Mouse (Mus musculus) testis, postnatal 14 days (tissue): ENCODE data around the gene Pacsin2.
"Not testable (repeated sequence)": the region's sequence is repeated elsewhere in the genome, so short reads cannot be mapped to it uniquely, and the experiment has no call there.

ENCODE experiments used
- DNase-seq: peaks from one replicate; pipeline ENCODE4 v3.0.0; 2021; ENCODE audit warnings: low spot score

The Pacsin2 gene

GRCm38 (mm10) chr15:83368261-83368660, 96.1 kb downstream of the Pacsin2 start:
- peak; percentile 25 for DNase-seq

DNA sequence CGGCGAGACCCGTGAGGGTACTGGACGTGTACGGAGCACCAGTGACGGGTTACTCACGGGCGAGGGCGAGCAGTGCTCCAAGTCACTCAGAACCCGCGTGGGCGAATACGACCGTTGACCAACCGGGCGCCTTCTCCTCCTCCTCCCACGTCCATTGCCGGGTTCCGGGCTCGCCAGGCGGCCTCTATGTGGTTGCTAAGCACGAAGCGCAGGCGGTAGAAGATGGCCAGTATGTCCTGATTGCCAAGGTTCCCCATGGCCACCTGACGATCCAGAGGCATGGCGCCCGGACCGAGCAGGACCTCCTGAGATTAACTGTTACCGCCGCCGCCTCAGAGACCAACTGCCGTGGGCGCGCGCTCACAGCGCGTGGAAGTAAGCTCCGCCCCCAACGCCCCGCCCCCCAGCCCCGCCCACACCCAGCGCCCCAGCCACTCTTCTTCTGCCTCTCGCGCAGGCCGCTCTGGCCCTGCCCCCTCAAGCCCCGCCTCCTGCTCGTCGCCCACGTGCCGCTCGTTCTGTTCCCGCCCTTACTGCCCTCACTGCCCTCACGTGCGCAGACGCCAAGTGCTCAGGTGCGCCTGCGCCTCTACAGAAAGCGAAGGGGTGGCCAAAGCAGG, 97.4 kb downstream of the Pacsin2 start:
- DNase-seq = peak; percentile 97

- DNase-seq = no peak
These were observed 98.7 kb downstream of the Pacsin2 start for GRCm38 (mm10) chr15:83365697-83366096.

GRCm38 (mm10) chr15:83364194-83364593, 100.2 kb downstream of the Pacsin2 start:
- no peak for DNase-seq

DNA sequence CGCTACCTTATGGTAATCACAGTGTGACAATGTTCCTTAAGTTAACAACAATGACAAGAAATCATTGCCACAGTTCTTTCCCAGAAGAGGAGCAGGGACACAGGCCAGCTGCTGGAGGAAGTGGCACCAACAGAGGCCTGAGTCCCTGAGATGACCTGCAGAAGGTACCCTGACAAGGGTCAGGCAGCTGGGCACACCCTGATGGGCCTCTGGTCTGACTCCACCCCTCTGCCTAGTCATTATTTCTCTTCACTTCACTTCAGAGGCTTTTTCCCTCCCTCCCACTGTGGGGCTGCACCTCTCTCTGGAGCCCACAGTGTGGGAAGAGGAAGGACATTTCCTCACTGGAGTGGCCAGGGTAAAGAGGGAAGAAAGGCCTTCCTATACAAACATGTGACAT, 101.6 kb downstream of the Pacsin2 start:
- not testable (repeated sequence) for DNase-seq

DNA sequence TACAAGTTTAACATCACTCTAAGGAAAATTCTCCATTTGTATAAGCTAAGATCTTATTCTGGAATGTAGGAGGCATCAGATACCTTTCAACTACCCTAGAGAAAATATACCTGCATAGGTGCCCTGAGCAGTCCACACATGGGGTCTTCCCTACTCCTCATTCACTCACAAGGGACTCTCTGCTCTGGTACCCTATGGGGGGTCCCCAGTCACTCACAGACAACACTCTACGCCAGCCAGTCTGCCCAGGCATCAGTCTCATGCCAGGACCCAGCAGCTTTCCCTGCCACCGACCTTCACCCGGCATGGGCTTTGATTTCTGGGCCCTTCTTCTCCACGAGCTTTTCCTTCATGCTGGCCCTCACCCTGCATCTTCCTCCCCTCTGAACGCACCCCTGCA, 103.5 kb downstream of the Pacsin2 start:
- DNase-seq = not testable (repeated sequence)

DNA sequence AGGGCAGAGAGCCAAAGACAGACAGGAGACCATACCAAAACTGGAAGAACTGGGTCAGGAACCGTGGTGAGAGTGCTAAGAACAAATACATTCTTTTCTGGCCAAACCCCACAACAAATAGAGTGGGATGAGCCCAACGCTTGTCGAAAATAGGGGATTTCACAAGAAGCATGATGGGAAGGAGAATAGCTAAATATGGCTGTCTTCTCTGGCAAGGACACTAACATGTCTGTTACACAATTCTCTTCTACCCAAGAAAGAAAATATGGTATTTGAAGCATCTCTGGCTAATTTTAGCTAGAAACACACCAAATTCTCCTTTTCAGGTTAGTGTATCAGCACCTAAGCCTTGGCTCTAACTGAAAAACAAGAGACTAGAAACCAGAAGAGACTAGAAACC, 104.3 kb downstream of the Pacsin2 start:
- DNase-seq = no peak

GRCm38 (mm10) chr15:83358476-83358875, 105.9 kb downstream of the Pacsin2 start:
- no peak for DNase-seq

DNA sequence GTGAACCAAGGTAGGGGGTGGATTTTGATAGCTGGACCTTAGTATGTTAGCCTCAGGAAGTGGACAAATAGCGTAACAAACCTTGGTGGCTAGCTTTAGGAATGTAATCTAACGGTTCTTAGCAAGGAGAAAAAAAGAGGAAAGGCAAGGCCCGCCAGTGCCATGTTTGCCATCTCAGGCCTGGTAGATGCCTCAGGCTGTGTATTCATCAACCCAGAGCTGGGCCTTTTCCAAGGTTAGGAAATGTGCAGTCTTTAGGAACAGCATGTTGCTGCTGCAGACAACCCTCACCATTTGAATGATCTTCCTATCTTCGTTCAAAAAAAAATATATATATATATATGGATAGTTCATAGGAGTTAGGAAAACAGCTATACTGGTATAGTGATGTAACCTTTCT, 112.9 kb downstream of the Pacsin2 start:
- no peak for DNase-seq

- DNase-seq = no peak
These were observed 113.5 kb downstream of the Pacsin2 start for GRCm38 (mm10) chr15:83350859-83351258.

DNA sequence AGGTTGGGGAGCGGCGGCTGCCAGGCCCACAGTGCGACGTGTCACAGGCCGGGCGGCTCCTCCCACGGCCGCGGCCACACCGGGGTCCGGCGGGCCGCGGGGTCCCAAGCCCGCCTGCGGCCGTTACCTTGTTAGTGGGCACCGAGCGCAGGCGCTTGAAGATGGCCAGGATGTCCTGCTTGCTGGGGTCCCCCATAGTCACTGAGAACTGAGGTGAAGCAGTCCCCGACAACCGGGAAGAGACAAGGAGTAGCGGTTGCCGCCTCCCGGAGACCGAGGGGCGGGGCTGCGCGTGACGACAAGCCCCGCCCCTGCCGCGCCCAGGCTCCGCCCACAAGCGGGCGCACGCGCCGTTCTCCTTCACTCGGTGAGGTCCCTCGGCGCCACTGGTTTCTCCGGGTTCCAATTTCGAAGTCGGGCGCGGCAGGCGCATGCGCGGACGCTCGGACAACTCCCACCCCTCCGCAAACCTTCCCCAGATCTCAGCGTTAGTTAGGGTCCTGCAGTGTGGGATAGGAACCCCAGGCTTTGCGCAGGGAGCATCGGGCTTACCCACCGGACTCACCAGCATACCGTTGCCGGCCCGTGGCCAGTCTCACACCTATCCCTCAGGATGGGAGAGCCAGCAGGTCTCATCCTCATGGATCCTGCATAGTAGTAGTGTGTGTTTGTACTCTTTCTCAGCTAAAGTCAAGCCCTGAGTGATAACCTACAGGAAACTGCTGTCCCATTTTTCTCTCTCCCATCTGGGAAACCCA, 114.3 kb downstream of the Pacsin2 start, which contains the start of gene Arfgap3:
Arfgap3 (minus strand) TSS at position 294 of the 758 bp plus-strand sequence.
- DNase-seq = peak; percentile 90

DNA sequence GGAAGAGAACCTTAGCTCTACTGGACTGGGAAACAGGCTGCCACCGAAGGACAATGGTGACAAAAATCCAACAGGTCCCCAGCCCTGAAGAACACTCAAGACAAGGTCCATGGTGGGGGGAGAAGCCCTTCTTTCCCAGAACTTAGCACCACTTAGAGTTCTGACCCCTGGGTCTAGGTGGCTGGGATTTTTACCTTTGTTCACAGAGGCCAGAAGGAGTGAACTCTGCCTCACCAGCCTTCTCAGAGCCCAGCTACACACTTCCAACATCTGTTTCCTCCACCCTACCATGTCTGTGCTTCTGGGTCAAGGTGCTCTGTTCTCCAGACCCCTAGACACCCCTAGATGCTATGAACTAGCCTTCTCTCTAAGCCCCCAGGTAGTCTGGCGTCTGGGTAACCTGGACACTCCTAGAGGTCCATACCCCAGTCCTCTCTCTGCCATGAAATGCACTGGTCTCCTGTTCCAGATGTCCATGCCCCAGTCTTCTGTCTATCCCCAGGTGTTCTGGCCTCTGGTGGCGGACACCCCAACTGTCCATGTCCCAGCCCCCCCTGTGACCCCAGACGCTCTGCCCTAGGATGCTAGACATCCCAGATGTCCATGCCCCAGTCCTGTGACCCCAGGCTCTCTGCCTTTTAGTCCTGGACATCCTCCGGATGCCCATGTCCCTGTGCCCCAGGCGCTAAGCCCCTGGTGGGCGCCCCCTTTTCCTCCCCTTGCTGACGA, 115.0 kb downstream of the Pacsin2 start:
- no peak for DNase-seq

DNA sequence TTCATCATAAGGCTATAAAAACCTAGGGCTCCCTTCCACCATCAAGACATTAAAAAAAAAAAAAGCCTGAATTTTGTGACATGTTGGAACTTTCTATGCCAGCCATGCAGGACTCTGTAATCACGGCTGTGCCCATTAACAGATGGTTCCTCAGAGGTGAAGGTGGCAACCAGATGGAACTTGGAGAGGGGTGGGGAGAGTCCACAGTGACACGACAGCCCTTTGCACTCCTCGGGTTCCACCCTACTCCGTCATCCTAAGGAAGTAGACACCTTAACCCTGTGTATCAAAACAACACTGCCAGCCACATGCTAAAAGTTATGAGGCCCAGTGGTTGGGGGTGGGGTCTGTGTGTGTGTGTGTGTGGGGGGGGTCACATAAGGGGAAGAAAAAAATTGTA, 115.7 kb downstream of the Pacsin2 start:
- DNase-seq = no peak

- DNase-seq = no peak
These were observed 118.4 kb downstream of the Pacsin2 start for GRCm38 (mm10) chr15:83345898-83346529.

GRCm38 (mm10) chr15:83344956-83345355, 119.5 kb downstream of the Pacsin2 start:
- DNase-seq = no peak

DNA sequence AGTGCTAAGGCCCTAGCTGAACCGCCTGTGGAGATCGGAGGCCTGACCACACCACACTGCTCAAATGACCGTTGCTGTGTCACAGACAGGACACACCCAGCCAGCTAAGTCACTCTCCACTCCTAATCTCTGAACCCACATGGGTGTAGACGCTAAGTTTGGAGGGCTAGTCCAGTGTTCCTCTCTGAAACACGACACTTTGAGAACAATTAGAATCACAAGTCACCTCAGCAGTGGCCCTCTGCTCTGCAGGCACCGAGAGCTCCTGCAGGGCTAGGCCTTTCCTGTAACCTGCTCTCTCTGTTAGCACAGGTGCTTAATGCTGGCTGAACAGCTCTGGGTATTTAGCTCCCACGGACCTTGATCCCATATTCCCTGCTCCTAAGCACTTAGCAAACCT, 120.2 kb downstream of the Pacsin2 start:
- no peak for DNase-seq

DNA sequence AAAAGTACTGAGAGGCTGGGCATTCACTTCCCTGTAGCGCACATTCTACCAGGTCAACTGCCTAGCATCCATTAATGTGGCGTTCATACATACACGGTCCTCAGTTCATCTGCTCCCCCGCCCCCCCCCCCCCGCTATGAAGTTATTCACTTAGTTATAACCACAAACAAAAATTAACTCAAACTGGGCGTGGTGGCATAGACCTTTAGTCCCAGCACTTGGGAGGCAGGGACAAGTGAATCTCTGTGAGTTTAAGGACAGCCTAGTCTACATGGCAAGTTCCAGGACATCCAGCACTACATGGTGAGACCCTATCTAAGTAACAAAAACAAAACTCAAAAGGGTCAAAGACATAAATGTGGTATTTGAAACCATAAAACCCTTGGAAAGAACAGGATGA, 125.5 kb downstream of the Pacsin2 start:
- no peak for DNase-seq

DNA sequence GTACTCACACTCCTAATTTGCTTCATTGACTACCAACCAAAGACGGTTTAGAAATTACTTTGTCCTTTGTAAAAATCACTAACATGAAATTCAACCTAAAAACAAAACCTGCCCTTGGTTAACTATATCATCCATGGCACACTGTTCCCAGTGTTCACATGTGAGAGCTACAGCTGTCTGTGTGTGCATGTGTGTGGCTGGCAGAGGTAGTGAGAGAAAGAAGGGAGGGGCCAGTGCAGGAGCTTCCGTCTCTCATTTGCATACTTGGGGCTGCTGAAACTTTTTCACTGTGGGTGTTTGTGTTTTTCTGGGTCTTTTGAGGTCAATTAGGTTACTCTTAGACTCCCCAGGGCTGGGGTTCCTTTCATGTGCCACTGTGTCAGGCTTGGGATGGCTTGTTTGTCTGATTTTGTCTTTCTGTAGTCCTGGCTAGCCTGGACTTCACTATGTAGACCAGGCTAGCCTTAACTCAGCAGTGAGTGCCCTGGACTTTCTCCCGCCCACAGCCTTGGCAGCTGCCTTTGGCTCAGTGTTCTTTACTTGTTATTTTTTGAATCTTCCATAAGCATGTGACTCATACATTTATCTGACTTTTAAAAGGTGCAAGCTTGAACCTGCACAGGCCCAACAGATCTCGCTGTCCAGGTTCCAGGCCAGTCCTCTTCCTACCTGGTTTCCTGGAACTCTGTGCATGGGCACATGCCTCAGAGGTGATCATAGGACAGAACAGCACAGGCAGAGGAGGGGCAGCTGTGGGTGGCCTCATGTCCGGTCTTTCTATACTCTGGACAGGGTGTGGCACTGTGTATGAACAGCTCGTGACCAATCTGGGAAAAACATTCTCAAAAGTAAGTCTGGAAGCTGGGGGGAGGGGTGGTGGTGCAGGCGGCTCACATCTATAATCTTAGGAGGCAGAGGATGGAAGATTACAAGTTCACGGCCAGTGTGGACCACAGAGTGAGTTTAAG, 126.2 kb downstream of the Pacsin2 start:
- DNase-seq = no peak

- DNase-seq = no peak
These were observed 132.0 kb downstream of the Pacsin2 start for GRCm38 (mm10) chr15:83332373-83332772.

- no peak for DNase-seq
These were observed 135.5 kb downstream of the Pacsin2 start for GRCm38 (mm10) chr15:83328952-83329351.
